Mouse (Mus musculus) spleen, postnatal 10 days (tissue): ENCODE data around the gene Mtmr2.

ENCODE experiments used
- DNase-seq, 2 experiments: peaks; one replicate each; pipeline ENCODE4 v3.0.0; 2021 to 2022; ENCODE audit warnings: low spot score in 2 of 2

Mtmr2 gene

GRCm38 (mm10) chr9:13806854-13807253 is 58.6 kb downstream of the Mtmr2 start:
- DNase-seq: no peak

DNA sequence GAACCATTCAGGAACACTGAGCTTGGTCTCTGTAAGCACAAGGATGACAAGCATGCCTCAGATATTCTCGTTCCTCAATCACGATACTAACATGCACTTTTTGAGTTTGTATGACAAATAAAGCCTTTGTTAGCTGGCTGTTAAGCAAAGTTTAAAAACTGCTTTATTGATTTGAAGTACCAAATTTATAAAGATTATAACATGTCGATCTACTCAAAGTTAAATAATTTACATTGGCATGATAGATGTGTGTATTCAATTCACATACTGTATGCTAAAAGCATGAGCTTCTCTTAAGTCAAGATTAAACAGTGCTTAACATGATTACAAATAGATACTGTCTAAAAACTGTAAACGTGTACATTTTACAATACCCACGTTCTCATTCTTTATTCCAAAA is 59.4 kb downstream of the Mtmr2 start:
- no peak for DNase-seq

DNA sequence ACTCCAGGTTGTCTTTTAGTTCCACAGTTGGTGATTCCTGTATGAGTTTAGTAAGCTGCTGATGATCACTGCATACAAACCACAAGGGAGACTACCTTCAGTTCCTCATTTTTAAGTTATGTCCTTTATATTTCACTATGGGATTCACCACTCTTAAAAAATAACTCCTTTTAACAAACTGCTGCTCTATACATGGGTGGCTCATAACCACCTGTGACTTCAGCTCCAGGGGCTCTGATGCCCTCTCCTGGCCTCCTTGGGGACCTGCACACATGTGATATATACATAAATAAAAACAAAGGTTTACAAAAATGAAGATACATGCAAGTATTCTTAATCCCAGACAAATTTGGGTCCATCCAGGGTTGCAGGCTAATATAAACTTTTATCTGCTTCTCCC is 61.7 kb downstream of the Mtmr2 start:
- DNase-seq: peak in 1 of 2 experiments; percentile 22

DNA sequence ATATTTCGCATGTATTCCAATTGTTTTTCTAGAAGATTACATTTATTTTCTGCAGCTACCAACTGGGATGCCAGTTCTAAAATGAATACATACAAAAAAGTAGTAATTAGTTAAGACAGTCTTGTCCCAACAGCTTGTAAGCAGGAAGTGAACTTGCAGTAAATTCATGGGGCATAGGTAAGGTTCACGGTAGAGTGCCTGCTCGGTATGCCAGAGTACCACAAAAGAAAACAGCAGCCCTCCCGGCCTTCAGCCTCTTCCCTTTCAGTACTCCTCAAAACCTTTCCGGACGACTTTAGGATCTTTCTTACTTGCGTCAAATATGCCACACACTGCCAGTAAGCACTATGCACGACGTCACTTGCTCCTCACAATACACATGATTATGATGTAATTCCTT is 70.2 kb downstream of the Mtmr2 start:
- no peak for DNase-seq

DNA sequence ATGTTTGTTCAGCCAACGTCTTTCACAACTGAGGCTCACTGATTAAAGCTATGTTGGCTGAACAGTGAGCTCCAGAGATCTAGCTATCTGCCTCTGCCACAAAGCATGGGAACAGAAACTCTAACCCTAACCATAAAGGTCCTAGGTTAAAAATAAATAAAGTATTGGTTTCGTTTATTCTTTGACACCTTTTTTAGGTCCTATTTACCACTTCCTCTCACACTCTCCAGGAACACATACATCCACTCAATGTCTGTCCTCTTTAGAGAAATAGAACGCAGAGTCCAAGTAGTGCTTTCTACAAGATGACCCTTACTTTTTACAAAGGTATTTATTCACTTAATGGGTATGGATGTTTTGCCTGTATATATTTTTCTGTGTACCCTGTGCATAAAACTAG is 72.6 kb downstream of the Mtmr2 start:
- DNase-seq: no peak

DNA sequence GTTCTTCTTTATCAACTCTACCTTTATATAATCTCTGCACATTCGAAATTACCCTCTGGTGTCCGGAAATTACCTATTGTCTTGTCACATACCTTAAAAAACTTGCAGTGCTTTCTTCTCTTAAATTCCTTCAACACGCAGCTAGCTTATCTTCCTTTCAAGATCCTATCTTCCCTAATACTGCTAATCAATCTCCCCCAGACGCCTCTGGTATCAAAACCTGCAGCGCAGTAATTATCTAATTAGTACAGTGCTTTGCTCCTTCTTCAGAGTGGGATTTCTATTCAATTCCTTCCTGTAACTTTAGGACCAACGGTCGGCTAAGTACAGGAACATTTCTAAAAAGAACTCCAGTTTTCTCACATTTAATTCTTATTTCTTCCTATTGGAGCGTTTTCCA is 77.7 kb downstream of the Mtmr2 start:
- no peak for DNase-seq

- peak in 1 of 2 experiments; percentile 75 for DNase-seq
Observed at GRCm38 (mm10) chr9:13826391-13826805, 78.2 kb downstream of the Mtmr2 start.

DNA sequence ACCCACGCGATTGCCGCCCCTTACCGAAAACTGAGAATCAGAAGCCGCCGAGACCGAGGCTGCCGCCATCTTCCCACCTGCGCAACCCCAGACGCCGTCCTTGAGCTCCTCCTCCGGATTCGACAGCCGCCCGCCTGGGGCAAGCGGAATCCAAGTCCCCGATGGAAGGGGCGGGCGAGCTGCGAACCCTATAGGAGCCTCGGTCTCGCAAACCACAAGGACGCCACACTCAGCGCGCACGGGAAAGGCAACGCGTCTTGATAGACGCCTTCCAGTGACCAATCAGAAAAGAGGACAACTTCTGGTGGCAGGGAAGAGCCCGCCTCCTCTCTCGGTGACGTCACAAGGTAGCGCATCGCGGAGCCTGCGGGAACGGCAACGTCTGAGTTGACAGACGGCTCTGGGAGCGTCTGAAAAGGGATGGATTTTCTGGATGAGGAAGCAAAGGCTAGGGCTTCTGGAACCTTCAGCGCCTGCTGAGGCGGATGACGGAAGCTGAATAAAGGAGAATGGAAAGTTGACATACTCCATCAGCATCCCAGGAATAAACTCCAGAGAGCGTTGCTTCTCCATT is 78.7 kb downstream of the Mtmr2 start, which contains the start of gene Cep57:
Gene Cep57, minus strand, starts transcription at position 276 of the 574 bp plus-strand sequence.
- DNase-seq: peak; percentile 91 to 94

DNA sequence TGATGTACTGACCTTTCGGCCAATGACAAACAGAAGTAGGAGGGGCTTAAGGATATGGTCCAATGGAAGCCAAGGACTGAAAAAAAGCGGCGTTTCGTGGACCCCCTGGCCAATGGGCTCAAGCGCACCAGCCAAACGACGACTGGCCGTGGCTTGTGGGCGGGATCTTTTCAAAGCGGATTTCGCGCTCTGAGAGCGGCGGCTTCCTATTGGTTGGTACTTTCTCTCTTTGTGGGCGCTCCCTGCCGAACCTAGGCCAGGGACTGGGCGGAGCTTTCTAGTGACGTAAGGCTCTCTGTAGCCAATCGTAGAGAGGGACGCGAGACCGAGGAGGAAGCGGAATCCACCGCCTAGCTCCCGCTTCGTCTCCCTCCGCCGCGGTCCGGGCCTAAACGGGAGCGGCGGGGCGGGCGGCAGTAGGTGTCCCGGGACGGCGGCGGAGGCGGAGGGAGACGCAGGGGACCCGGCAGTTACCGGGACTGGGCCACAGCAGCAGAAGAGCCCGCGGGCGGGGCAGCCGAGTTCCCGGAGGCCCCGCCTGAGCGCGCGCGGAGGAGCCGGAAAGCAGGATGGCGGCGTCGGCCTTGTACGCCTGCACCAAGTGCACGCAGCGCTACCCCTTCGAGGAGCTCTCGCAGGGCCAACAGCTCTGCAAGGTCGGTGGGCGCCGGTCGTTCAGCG is 79.3 kb downstream of the Mtmr2 start, which contains the start of gene Fam76b:
Gene Fam76b, plus strand, starts transcription at position 311 of the 681 bp plus-strand sequence.
- peak; percentile 98 to 99 for DNase-seq

GRCm38 (mm10) chr9:13828087-13828441 is 79.9 kb downstream of the Mtmr2 start:
- no peak for DNase-seq

GRCm38 (mm10) chr9:13835256-13835655 is 87.0 kb downstream of the Mtmr2 start:
- no peak for DNase-seq

- no peak for DNase-seq
Observed at GRCm38 (mm10) chr9:13836726-13837125, 88.5 kb downstream of the Mtmr2 start.

DNA sequence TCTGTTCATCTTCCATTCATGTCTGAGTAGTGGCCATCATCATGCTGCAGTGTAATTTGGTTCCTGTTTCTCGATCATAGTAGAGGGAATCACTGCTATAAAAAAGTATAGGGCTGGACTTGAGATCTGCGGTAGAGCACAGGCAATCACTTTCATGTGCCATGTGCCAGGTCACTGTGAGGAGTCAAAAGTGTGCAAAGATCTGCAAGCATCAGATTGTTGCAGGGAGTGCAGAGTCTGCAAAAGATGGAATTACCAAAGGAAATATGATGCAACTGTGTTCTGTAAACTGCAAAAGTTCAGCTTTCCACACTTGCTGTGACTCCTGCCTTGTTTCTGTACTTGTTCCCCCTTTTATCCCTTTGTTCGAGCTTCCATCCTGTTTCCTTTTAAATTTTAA is 99.4 kb downstream of the Mtmr2 start:
- no peak for DNase-seq

DNA sequence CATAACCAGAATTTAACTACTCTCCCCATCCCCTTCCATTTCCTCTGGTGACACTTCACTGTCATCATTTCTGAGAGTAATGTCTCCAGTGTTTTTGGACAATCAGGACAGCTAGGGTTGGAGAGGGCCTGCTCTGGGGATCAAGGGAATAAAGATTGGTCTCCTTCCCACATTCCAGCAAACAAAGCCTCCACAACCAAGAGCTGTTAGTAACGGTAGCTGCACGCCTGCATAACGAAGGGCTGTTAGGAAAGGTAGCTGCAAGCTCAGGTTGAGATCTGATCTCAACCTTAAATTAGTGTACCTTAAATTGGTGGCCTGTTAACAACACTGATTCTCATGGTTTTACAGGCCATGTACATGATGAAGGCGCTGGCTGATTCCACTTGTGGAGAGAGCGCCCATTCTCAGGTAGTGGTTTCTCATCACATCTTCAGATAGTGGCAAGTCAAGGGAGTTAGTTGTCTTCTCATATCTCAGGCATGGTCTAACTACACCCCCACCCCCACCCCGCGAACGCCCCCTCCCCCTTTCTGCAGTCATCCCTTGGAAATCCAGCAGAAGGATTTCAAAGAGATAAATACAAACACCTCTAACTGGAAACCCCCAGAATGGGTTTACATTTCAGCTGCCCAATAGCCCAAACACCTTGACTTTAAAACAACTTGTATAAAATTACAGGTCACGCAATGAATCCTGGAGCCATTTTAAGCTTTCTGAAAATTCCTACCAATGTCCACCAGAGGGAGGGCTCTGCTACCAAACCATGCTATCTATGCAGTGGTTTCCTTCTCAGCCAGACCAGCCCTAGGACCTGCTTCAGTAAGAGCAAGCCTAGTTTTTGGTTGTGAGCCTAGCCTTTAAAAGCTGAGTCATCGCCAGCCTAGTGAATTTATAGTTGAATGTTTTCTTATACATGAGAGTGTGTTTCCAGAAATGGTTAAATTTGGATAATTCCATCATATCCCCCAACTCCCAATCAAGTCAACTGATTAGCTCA is 100.6 kb downstream of the Mtmr2 start:
- peak in 1 of 2 experiments; percentile 16 for DNase-seq

DNA sequence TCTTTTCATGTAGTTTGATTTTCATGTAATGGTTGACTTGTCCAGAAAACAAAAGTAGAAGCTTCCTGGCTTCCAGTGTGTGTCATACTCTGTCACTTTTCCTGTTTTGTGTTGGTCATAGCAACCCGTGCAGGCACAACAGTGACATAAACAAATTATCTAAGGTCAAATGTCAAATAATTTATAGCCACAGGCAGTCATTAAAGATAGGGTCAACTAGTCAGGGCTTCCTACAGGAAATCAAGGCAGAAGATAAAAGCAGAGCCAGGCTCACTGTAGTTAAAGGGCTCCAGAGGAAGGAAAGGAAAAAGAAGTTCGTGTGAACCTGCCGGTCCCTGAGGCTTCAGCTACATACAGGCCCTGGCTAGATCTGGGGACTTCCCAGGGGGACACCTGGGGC is 105.7 kb downstream of the Mtmr2 start:
- no peak for DNase-seq
